Mouse (Mus musculus): ENCODE measurements around the gene Wdr27.

DNA sequence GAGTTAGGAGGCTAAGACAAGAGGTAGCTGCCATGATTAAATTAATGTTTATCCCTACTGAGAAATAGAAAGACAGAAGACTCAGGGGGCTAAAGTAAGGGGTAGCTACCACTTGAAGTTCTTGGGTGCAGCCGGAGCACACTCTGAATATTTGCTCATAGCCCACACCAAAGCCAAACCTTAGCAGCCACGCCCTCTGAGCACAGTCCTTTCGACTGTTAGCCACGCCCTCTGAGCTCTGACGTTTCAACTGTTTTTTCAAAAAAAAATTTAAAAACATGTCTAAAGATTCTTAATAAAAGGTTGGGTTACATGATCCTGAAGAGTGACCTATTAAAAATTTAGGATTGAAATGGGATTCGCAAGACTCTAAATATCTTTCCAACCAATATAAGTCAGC, 130.3 kb downstream of the Wdr27 start:
- TF ChIP-seq POLR2A (IDR thresholded peaks at IDR 0.05; ENCODE audit: borderline replicate concordance, low read depth, low read length) (no peak), CTCF (IDR thresholded peaks at IDR 0.05; ENCODE audit: low read depth, low read length) (no peak)
